Mouse (Mus musculus) lung, embryonic 14.5 days (tissue): ENCODE measurements around the gene Wdr74. TPM values are rescaled to one million over a fixed set of nuclear protein-coding genes. Genes with fewer than 3 reads are reported as not detected.

Experiments used
- ATAC-seq: fragments of 200-750 bp; cut with Nextera tagmentation; 2 replicates; pipeline ENCODE4 v1.8.0; 2017; ENCODE audit warnings: mild to moderate bottlenecking, moderate TSS enrichment, moderate library complexity; ENCODE audit not compliant: insufficient read depth
- DNase-seq: peaks from one replicate; pipeline ENCODE4 v3.0.0-alpha.2; 2015
- H3K27ac ChIP-seq: fragments of 300-500 bp; sonication (generic); 2 replicates; pipeline ENCODE4 v1.5.1; 2014; ENCODE audit warnings: low read depth, mild to moderate bottlenecking, moderate library complexity
- H3K27me3 ChIP-seq: fragments of 300-500 bp; sonication (generic); 2 replicates; pipeline ENCODE4 v1.6.1; 2014; ENCODE audit warnings: low read length, control low read depth; ENCODE audit not compliant: insufficient read depth
- H3K36me3 ChIP-seq: fragments of 300-500 bp; sonication (generic); 2 replicates; pipeline ENCODE4 v1.6.1; 2014; ENCODE audit warnings: control low read depth; ENCODE audit not compliant: insufficient read depth
- H3K4me1 ChIP-seq: fragments of 300-500 bp; sonication (generic); 2 replicates; pipeline ENCODE4 v1.6.1; 2014; ENCODE audit warnings: antibody characterized with exemption, control low read depth; ENCODE audit not compliant: insufficient read depth
- H3K4me2 ChIP-seq: fragments of 300-500 bp; sonication (generic); 2 replicates; pipeline ENCODE4 v1.6.1; 2014; ENCODE audit warnings: mild to moderate bottlenecking
- H3K4me3 ChIP-seq: fragments of 300-500 bp; sonication (generic); 2 replicates; pipeline ENCODE4 v1.5.1; 2014; ENCODE audit warnings: low read depth, low read length
- H3K9ac ChIP-seq: fragments of 300-500 bp; sonication (generic); 2 replicates; pipeline ENCODE4 v1.6.1; 2014
- H3K9me3 ChIP-seq: fragments of 300-500 bp; sonication (generic); 2 replicates; pipeline ENCODE4 v1.6.1; 2016; ENCODE audit warnings: low read depth, low read length, control low read depth
- CTCF ChIP-seq: IDR thresholded peaks from 2 replicates; pipeline ENCODE4 v1.5.1; 2016; ENCODE audit warnings: antibody characterized with exemption, low read depth
- WGBS: fragments of 180-500 bp; shearing (Covaris S2); extraction: QIAGEN DNeasy Blood & Tissue Kit; methylation state at CpG from one replicate; pipeline ENCODE4 v1.1.7; 2014; 5-methylcytosine and 5-hydroxymethylcytosine counted together
- polyA plus RNA-seq: library from polyadenylated mRNA; unstranded; fragments of >200 nt; fragmentation: Nextera tagmentation; extraction: Ambion mirVana; gene quantifications from 2 replicates; pipeline ENCODE4 v1.2.1, GENCODE M21; 2014

The Wdr74 gene
- polyA plus RNA-seq, 1 experiment from 2014 or later, result 83.4 TPM

DNA sequence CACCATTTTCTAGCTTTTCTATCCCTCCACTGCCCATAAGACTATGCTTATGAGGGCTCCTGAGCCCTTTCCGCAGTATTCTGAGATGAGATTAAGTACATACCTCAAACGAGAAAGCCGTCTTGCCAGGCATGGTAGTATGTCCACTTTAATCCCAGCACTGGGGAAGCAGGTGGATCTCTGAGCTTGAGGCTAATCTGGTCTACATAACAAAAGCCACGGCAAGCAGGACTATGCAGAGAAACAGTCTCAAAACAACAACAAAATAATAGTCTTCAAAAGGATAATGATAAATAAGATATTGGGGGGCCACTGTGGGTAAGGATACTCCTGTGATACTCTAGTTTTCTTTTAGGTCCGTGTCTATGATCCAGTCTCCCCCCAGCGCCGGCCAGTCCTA, 3.3 kb downstream of the Wdr74 start:
- peaks cover 44% of the 10 kb centered on the region for H3K36me3 ChIP-seq
- ATAC-seq (no peak), DNase-seq (no peak)
- H3K4me1 ChIP-seq, result peaks cover 4% of the 10 kb centered on the region; the same call in 1 of the 2 replicates
- no peak for TF ChIP-seq CTCF
- no peaks in the 10 kb centered on the region for H3K27me3 ChIP-seq
- no peak overlapping the region for H3K27ac ChIP-seq
- H3K9me3 ChIP-seq, result no peaks in the 10 kb centered on the region
- H3K9ac ChIP-seq, result no peak overlapping the region
- WGBS, result 88% methylated on average over 7 of the region's 7 CpGs
- no peak overlapping the region for H3K4me3 ChIP-seq
- no peak overlapping the region for H3K4me2 ChIP-seq

DNA sequence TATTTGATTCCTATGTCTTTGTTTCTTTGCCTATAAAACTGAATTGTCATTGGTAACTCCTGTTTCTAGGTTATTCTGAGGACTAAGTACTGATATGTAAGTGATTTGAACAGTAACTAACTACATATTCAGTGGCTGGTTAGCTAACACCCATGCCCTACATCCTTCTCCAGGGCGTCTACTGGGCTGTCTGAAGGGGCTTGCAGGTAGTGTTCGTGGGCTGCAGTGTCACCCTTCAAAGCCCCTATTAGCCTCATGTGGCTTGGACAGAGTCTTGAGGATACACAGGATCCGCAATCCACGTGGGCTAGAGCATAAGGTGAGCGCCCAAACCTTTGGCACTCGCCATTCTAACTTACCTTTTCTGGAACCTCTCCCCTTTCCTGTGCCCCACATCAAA, 4.0 kb downstream of the Wdr74 start:
- WGBS, result 89% methylated on average over 6 of the region's 6 CpGs

DNA sequence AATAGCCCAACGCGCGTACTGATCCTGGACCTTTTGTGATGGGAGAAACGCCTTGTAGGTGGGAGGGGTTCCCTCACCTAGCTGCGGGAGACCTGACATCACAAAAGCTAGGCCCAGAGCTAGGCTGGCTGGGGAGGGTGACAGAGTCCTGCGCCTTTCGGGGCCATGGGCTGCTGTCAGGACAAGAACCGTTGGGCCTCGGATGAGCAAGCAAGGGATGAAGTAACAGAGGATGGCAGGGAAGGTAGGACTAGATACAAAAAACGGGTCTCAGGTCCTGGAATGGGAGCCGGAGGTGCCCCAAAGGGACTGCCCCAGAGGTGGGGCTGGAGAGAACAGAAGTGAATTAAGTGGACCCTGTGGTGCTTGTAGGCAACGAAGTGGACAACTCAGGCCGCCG, 5.0 kb downstream of the Wdr74 start, which contains the start of gene 1700092M07Rik:
1700092M07Rik (plus strand) TSS at position 116 of the 400 bp plus-strand sequence.
- peak within 1 kb of the TSS; percentile 95 for H3K9ac ChIP-seq
- no peak for DNase-seq
- H3K9me3 ChIP-seq, result no peaks in the 10 kb centered on the region
- H3K27me3 ChIP-seq, result no peaks in the 10 kb centered on the region
- H3K27ac ChIP-seq, result peak within 1 kb of the TSS; percentile 97
- ATAC-seq, result no peak
- WGBS, result 66% methylated on average over 14 of the region's 14 CpGs
- peak within 1 kb of the TSS; percentile 97 for H3K4me3 ChIP-seq
- peaks cover 4% of the 10 kb centered on the region; the same call in 1 of the 2 replicates for H3K4me1 ChIP-seq
- H3K4me2 ChIP-seq, result peak within 1 kb of the TSS; percentile 77
- peaks cover 61% of the 10 kb centered on the region for H3K36me3 ChIP-seq
- TF ChIP-seq CTCF, result no peak

More for the DNA sequence above, 4.0 kb downstream of the Wdr74 start:
- Histone ChIP-seq H3K27me3 (no peaks in the 10 kb centered on the region), H3K9ac (no peak overlapping the region), H3K9me3 (no peaks in the 10 kb centered on the region), H3K4me3 (no peak overlapping the region), H3K36me3 (peaks cover 52% of the 10 kb centered on the region), H3K4me1 (peaks cover 4% of the 10 kb centered on the region; the same call in 1 of the 2 replicates), H3K27ac (no peak overlapping the region), H3K4me2 (no peak overlapping the region)
- ATAC-seq (no peak), DNase-seq (no peak)
- TF ChIP-seq CTCF, result no peak

DNA sequence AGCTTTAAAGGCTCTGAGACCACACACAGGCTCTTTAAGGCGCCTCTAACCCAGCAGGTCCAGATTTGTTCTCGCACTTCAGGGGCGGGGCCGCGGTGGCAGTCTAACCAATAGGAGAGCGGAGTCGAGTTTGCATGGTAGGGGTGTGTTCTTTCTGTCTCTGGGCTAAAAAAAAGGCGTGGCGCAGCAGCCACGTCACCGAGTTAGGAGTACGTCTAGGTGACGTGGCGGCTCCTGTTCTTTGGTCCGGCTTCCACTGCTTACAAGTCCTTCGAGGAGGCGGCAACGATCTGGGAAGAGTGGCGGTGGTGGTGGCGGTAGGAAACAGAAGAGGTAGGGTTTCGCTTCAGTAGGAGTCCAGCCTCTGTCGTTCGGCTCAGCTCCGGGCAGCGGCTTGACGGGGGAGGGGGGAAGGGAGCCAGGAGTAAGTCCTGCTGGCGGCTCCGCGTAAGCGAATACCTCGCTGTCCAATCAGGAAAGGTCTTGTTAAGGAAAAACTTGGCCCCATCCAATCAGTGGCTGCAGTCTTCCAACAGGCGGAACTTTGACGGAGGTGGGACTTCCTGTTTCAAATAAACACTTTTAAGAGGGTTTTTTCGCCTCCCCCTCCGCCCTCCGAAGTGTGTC, 5.7 kb downstream of the Wdr74 start, which contains the start of gene Stx5a:
Stx5a (plus strand) TSS at position 171 of the 627 bp plus-strand sequence.
- DNase-seq (peak; percentile 99), ATAC-seq (peak; percentile 97)
- peaks cover 4% of the 10 kb centered on the region; the same call in 1 of the 2 replicates for H3K4me1 ChIP-seq
- peak within 1 kb of the TSS; percentile 97 for H3K27ac ChIP-seq
- TF ChIP-seq CTCF, result peak; percentile 25; the same call in 1 of the 2 replicates
- H3K36me3 ChIP-seq, result peaks cover 69% of the 10 kb centered on the region
- H3K9ac ChIP-seq, result peak within 1 kb of the TSS; percentile 95
- peak within 1 kb of the TSS; percentile 77 for H3K4me2 ChIP-seq
- peak within 1 kb of the TSS; percentile 97 for H3K4me3 ChIP-seq
- WGBS, result under 1% methylated on average over 36 of the region's 36 CpGs
- H3K9me3 ChIP-seq, result no peaks in the 10 kb centered on the region
- no peaks in the 10 kb centered on the region for H3K27me3 ChIP-seq

DNA sequence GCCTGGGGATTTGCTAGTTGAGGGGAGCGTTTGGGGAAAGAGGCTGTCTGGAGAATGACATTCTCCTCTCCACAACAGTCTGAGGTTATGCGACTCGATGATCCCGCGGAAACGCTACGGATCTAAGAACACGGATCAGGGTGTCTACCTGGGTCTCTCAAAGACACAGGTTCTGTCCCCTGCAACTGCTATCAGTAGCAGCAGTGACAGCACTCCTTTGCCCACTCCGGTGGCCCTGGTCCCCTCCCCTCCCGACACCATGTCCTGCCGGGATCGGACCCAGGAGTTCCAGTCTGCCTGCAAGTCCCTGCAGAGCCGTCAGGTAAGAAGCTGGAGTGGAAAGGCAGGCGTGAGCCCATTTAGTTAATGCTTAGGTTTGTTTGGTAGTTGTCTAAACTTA, 6.5 kb downstream of the Wdr74 start:
- no peaks in the 10 kb centered on the region for H3K27me3 ChIP-seq
- H3K36me3 ChIP-seq, result peaks cover 77% of the 10 kb centered on the region
- H3K4me3 ChIP-seq, result peak overlapping the region; percentile 97
- ATAC-seq (no peak), DNase-seq (no peak)
- H3K4me1 ChIP-seq, result peaks cover 4% of the 10 kb centered on the region; the same call in 1 of the 2 replicates
- H3K27ac ChIP-seq, result peak overlapping the region; percentile 97
- TF ChIP-seq CTCF, result no peak
- 11% methylated on average over 14 of the region's 14 CpGs for WGBS
- H3K9me3 ChIP-seq, result no peaks in the 10 kb centered on the region
- peak overlapping the region; percentile 95 for H3K9ac ChIP-seq
- H3K4me2 ChIP-seq, result peak overlapping the region; percentile 77

DNA sequence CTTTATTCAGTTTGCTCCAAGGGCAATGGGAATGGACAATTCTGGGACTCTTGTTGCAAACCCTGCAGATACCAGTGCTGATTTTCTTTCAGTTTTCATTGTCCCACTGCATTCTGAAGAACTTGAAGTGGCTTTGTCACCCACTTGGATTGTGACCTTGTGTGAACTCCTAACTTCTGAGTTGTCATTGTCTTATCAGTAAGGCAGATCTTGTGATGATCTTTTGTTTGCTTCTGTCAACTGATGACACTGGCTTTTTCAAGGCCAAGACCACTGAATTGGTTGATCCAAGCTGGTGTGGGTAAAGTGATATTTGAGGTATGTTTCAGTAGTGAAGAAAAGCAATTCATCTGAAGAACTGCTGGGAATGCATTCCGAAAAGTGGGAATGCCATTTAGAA, 9.8 kb downstream of the Wdr74 start:
- Histone ChIP-seq H3K4me3 (no peak overlapping the region), H3K9ac (no peak overlapping the region), H3K4me1 (peaks cover 4% of the 10 kb centered on the region; the same call in 1 of the 2 replicates), H3K27me3 (no peaks in the 10 kb centered on the region), H3K9me3 (no peaks in the 10 kb centered on the region), H3K36me3 (peaks cover 80% of the 10 kb centered on the region), H3K4me2 (no peak overlapping the region), H3K27ac (no peak overlapping the region)
- no peak for DNase-seq
- TF ChIP-seq CTCF, result no peak
- WGBS, result 90% methylated on average over 1 of the region's 1 CpGs
- no peak for ATAC-seq

DNA sequence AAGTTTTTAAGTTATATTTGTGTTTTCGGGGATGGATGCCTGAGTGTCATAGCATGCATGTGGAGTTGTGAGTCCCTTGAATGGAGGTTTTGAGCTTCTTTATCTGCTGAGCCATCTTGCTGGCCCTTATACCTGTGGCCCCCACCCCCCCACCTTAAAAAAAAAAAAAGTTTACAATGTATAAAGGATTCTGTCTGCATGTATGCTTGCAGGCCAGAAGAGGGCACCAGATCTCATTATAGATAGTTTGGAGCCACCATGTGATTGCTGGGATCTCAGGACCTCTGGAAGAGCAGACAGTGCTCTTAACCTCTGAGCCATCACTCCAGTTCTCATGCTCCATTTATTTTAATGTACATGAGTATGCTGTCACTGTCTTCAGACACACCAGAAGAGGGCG, 11.7 kb downstream of the Wdr74 start:
- DNase-seq (peak; percentile 37), ATAC-seq (no peak)
- 76% methylated on average over 2 of the region's 2 CpGs for WGBS
- H3K36me3 ChIP-seq, result peaks cover 97% of the 10 kb centered on the region
- no peak overlapping the region for H3K9ac ChIP-seq
- no peak overlapping the region for H3K27ac ChIP-seq
- H3K4me3 ChIP-seq, result no peak overlapping the region
- H3K4me1 ChIP-seq, result peaks cover 4% of the 10 kb centered on the region; the same call in 1 of the 2 replicates
- no peak overlapping the region for H3K4me2 ChIP-seq
- TF ChIP-seq CTCF, result peak; percentile 45
- no peaks in the 10 kb centered on the region for H3K9me3 ChIP-seq
- H3K27me3 ChIP-seq, result no peaks in the 10 kb centered on the region
